Mouse (Mus musculus) right cerebral cortex, postnatal 36 days (tissue): ENCODE results near the gene Mrpl17.
"Not testable (repeated sequence)": the region's sequence is repeated elsewhere in the genome, so short reads cannot be mapped to it uniquely, and the experiment has no call there.

Experiments
- DNase-seq, 2 experiments: peaks; one replicate each; pipeline ENCODE4 v3.0.0; 2022; ENCODE audit warnings: low spot score in 2 of 2, mixed read lengths in 1 of 2

The Mrpl17 gene

GRCm38 (mm10) chr7:105810877-105811489 is at the start of gene Mrpl17:
Mrpl17 (minus strand) TSS chr7:105811099.
- DNase-seq: peak; percentile 100

- not testable (repeated sequence) for DNase-seq
Measured at GRCm38 (mm10) chr7:105855718-105856560, 45.0 kb upstream of the Mrpl17 start.

DNA sequence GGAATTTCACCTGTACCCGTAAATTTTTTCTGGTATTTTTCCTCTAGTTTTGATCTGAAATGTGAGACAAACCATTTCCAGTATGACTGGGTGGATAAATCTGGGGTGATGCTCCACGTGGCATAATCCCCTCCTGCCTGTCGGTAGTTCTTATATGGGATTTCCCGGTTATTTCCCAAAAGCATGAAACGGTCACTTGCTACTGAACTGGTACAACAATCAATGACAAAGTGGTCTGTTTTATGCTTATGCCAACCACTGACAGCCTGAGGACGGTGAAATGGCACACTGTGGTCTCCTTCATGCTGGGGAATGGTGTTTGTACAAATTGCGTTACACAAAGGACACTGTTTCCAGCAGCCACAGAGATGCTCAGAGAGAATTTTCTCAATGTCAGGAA is 13.4 kb upstream of the Mrpl17 start:
- DNase-seq: no peak

DNA sequence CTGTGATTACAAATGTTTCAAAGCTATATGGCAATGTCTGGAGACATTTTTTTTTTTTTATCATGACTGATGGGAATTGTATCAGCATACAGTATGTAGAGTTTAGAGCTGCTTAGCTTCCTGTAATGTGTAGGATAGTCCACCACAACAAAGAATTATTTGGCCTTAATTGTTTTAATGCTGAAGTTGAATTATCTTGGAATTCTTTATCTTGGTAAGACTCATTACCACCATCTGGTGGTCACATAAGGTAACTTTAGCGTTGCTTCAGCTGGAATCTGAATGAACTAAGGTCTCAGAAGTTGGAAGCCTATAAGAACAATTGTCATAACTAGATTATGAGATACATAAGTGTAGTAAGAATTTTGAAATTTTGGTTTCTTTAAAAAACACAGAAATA is 7.6 kb upstream of the Mrpl17 start:
- DNase-seq: no peak

GRCm38 (mm10) chr7:105816736-105817135 is 5.8 kb upstream of the Mrpl17 start:
- DNase-seq: no peak

DNA sequence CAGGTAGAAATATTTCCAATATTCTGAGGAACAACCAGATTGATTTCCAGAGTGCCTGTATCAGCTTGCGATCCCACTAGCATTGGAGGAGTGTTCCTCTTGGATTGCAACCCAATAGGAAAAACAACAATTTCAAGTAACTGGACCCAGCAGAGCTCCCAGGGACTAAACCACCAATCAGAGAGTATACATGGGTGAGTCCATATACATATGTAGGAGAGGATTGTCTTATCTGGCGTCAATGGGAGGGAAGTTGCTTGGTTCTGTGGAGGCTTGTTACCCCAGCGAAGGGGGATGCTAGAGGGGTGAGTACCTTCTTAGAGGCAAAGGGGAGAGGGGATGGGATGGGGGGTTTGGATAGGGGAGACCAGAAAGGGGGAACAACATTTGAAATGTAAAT is 2.4 kb upstream of the Mrpl17 start:
- no peak for DNase-seq

DNA sequence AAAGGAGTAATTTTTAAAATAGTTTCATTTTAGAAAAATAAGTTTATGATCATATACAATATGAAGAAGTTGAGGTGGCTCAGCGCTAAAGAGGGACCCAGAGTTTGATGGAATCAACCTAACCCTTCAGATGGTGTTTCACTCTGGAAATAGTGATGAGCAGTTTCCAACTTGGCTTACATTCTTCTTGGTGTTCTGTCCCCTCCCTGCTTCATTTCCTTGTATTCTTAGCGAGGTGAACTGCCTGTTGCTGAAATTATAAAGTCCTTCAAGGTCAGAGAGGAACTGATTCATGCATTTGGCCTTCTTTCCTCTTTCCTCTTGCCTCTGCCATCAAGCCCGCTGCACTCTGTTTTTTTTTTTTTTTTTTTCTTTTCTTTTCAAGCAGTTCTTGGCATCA is 1.7 kb upstream of the Mrpl17 start:
- no peak for DNase-seq

DNA sequence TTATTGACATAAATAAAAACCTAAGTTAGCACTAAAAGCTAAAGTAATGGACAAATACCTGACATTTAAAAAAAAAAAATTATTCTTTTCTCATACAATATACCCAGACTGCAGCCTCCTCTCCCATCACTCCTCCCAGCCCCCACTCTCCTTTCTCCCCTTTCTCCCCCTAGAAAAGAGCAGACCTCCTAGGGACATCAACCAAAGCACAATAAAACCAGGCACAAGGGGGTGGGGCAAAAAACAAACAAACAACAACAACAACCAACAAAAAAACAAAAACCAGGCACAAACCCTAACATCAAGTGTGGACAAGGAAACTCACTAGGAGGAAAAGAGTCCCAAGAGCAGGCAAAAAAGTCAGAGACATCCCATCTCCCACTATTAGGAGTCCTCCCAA is 617 bp upstream of the Mrpl17 start:
- no peak for DNase-seq

DNA sequence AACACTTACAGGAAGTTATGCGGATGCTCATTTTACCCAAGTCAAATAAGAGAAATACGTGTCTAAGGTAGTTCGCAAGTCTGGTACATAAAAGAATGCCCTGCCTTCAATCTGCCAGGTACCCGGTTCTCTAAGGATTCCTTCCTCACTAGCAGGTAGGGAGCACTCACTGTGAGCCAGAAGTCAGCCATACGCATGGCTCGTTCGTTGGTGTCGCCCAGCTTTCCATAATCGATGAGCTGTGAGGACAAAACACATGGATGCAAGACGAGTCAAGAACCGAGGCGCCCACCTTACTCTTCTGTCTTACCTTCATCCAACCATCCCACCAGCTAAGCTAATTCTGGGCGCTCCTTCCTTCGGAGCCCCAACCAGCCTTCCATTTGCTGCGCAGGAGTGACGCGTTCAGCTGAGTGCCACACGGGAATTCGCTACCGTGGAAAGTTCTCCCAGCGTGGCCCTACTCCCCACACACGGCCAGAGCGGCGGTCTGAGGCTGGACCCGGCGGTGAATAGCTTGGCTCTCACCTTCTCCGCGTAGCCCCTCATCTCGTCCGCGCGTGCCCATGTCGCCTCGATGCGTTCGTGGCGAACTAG is 521 bp downstream of the Mrpl17 start:
- peak in 1 of 2 experiments; percentile 24 for DNase-seq

- DNase-seq: no peak
Measured at GRCm38 (mm10) chr7:105809836-105810235, 1.1 kb downstream of the Mrpl17 start.

DNA sequence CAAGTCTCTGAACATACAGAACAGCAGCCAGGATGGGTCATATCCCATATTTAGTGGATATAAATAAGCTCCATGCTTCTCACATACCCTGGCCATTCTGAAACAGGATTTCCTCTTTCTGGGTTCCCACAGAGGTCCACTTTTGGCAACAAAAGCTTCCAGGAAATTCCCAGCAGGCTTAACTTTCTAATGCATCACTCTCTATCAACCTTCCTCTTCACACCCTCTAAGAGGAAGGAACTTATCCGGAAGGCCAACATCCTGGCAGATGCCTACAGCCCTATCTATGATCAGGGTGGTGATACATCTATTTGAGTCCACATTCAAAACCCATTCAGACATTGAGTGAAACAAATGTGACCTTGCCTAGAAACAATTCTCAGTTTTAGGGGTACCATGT is 2.5 kb downstream of the Mrpl17 start:
- no peak for DNase-seq

GRCm38 (mm10) chr7:105806716-105807115 is 4.2 kb downstream of the Mrpl17 start:
- no peak for DNase-seq

DNA sequence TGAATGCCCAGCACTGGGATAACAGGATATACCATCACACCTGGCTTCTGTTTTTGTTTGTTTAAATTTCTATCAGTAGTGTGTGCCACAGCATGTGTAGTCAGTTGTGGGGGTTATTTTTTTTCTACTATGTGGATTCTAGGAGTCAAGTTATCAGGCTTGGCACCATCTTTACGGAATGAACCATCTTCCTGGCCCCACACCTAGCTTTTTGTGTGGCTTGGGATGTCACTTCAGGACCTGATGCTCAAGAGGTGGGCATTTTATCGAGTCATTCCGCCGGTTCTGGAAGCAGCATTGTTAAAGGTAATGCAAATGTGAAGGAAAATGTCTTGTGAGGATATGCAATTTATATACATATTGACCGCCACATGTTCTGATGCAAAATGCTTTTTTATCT is 4.8 kb downstream of the Mrpl17 start:
- no peak for DNase-seq

- DNase-seq: no peak
Measured at GRCm38 (mm10) chr7:105803428-105803827, 7.5 kb downstream of the Mrpl17 start.

- DNase-seq: no peak
Measured at GRCm38 (mm10) chr7:105802771-105803170, 8.1 kb downstream of the Mrpl17 start.

- DNase-seq: no peak
Measured at GRCm38 (mm10) chr7:105802312-105802711, 8.6 kb downstream of the Mrpl17 start.

- DNase-seq: no peak
Measured at GRCm38 (mm10) chr7:105796972-105797371, 13.9 kb downstream of the Mrpl17 start.

DNA sequence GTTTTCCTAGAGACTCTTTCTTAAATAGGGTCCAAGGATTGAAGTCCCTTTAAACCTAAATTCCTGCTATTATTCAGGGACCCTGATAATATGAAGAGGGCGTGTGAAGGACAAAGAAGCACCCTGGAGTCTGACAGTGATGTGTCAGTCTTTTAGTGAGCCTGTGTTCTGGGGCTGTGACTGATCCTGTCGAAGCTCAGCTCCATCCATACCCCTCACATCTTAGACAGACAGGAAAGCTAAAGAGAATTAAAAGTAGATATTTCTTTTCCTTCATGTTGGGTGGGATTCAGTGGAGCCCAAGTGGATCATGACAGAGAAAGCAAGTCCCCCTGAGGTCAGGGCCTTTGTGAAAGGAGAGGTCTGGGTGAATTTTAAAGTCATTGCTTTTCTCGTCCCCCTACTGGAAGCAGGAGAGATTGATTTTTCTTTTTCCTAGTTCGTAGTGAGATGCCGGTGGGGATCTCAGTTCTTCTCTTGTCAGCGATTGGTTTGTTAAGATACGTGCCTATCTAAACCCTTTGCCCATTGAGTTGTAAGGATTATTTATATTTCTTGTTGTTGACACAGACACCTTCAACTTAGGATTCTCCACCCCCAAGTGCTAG is 15.0 kb downstream of the Mrpl17 start:
- no peak for DNase-seq

GRCm38 (mm10) chr7:105793701-105794100 is 17.2 kb downstream of the Mrpl17 start:
- DNase-seq: no peak

- no peak for DNase-seq
Measured at GRCm38 (mm10) chr7:105791147-105791546, 19.8 kb downstream of the Mrpl17 start.

GRCm38 (mm10) chr7:105787285-105788140 is 23.4 kb downstream of the Mrpl17 start, which contains the start of gene Dchs1:
Dchs1 (minus strand) TSS chr7:105787654.
- DNase-seq: no peak
